Mouse (Mus musculus) testis, adult 2 months (tissue): ENCODE measurements around the gene Itgb7.

Experiments
- CTCF ChIP-seq: fragments of 200-500 bp; IDR thresholded peaks from 2 replicates; pipeline ENCODE4 v1.5.1; 2012; ENCODE audit warnings: low read depth, mild to moderate bottlenecking, inconsistent platforms, low read length, moderate library complexity; ENCODE audit not compliant: control insufficient read depth, insufficient read depth, insufficient replicate concordance
- POLR2A ChIP-seq: fragments of 200-500 bp; IDR thresholded peaks from 2 replicates; pipeline ENCODE4 v1.6.1; 2012; ENCODE audit warnings: low read depth, mild to moderate bottlenecking, inconsistent platforms, low read length, moderate library complexity; ENCODE audit not compliant: control insufficient read depth

DNA sequence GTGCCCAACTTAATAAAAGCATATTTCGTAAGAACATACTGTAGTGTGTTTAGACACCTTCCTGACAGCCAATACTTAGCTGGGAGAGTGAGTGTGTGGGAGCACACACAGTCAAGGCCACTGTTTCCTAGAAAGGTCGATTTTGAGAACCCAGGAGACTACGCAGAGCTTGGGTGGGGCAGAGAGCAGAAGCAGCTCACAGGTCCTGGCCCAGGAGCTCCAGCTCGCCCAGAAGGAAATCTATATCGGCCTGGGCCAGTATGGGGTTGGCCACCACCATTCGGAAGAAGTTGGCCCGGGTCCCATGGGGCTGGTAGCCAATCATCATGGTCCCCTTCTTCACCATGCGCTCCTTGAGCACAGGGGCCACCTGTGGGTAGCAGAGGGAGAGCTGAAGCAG lies 54.3 kb downstream of the Itgb7 start:
- no peak for TF ChIP-seq CTCF
- no peak for TF ChIP-seq POLR2A
